Mouse (Mus musculus) cerebellum, adult 11-12 months (tissue): ENCODE measurements around the gene Sbno2.

Experiments used
- DNase-seq: peaks from one replicate; pipeline ENCODE4 v3.0.0; 2022

Sbno2 gene

GRCm38 (mm10) chr10:80118552-80118951 lies 13.2 kb upstream of the Sbno2 start:
- DNase-seq, result peak; percentile 67

- DNase-seq, result peak; percentile 79
These were observed 12.4 kb upstream of the Sbno2 start for GRCm38 (mm10) chr10:80117736-80118135.

- DNase-seq, result peak; percentile 68
These were observed 11.7 kb upstream of the Sbno2 start for GRCm38 (mm10) chr10:80116927-80117691.

GRCm38 (mm10) chr10:80116563-80116926 lies 11.2 kb upstream of the Sbno2 start:
- peak; percentile 65 for DNase-seq

GRCm38 (mm10) chr10:80115944-80116335 lies 10.6 kb upstream of the Sbno2 start:
- DNase-seq, result no peak

- DNase-seq, result peak; percentile 100
These were observed 10.0 kb upstream of the Sbno2 start, which contains the start of gene Stk11 for GRCm38 (mm10) chr10:80115290-80115943. Stk11 (plus strand) TSS chr10:80115803.

- peak; percentile 89 for DNase-seq
These were observed 9.2 kb upstream of the Sbno2 start for GRCm38 (mm10) chr10:80114341-80115284.

GRCm38 (mm10) chr10:80107678-80108077 lies 2.3 kb upstream of the Sbno2 start:
- no peak for DNase-seq

GRCm38 (mm10) chr10:80105926-80106325 lies 555 bp upstream of the Sbno2 start:
- peak; percentile 33 for DNase-seq

GRCm38 (mm10) chr10:80104181-80104580 lies 1.2 kb downstream of the Sbno2 start:
- DNase-seq, result no peak

GRCm38 (mm10) chr10:80103032-80103431 lies 2.3 kb downstream of the Sbno2 start:
- DNase-seq, result no peak

- peak; percentile 84 for DNase-seq
These were observed 3.0 kb downstream of the Sbno2 start for GRCm38 (mm10) chr10:80102216-80102915.

GRCm38 (mm10) chr10:80100982-80101381 lies 4.4 kb downstream of the Sbno2 start:
- no peak for DNase-seq

GRCm38 (mm10) chr10:80098630-80099029 lies 6.7 kb downstream of the Sbno2 start:
- no peak for DNase-seq

- DNase-seq, result no peak
These were observed 8.1 kb downstream of the Sbno2 start for GRCm38 (mm10) chr10:80097275-80097674.

- no peak for DNase-seq
These were observed 9.8 kb downstream of the Sbno2 start for GRCm38 (mm10) chr10:80095547-80095946.

GRCm38 (mm10) chr10:80094684-80095083 lies 10.7 kb downstream of the Sbno2 start:
- no peak for DNase-seq

- DNase-seq, result no peak
These were observed 11.3 kb downstream of the Sbno2 start for GRCm38 (mm10) chr10:80094085-80094484.

GRCm38 (mm10) chr10:80092690-80093089 lies 12.7 kb downstream of the Sbno2 start:
- DNase-seq, result no peak

GRCm38 (mm10) chr10:80091527-80091926 lies 13.8 kb downstream of the Sbno2 start:
- no peak for DNase-seq

GRCm38 (mm10) chr10:80089146-80089545 lies 16.2 kb downstream of the Sbno2 start:
- no peak for DNase-seq

GRCm38 (mm10) chr10:80087483-80087882 lies 17.9 kb downstream of the Sbno2 start:
- DNase-seq, result no peak

GRCm38 (mm10) chr10:80086847-80087246 lies 18.5 kb downstream of the Sbno2 start:
- DNase-seq, result no peak
